Mouse (Mus musculus) thymus, adult 2 months (tissue): Measurements from ENCODE around the gene Cxcl5.

Experiments
- CTCF ChIP-seq: fragments of 200-500 bp; IDR thresholded peaks from 2 replicates; pipeline ENCODE4 v1.5.1; 2012; ENCODE audit warnings: mild to moderate bottlenecking, control low read depth, low read length, moderate library complexity, borderline replicate concordance; ENCODE audit not compliant: control insufficient read depth, poor library complexity, insufficient read depth; ENCODE audit errors: extremely low read depth
- POLR2A ChIP-seq: fragments of 200-500 bp; IDR thresholded peaks from 2 replicates; pipeline ENCODE4 v1.6.1; 2012; ENCODE audit warnings: mild to moderate bottlenecking, low read length, control low read depth, moderate library complexity; ENCODE audit not compliant: control insufficient read depth, poor library complexity, insufficient read depth; ENCODE audit errors: extremely low read depth

GRCm38 (mm10) chr5:90717937-90718336 is 41.2 kb upstream of the Cxcl5 start:
- no peak for TF ChIP-seq CTCF
- TF ChIP-seq POLR2A = no peak
